Mouse (Mus musculus): Measurements from ENCODE around the gene Fcrl5.

DNA sequence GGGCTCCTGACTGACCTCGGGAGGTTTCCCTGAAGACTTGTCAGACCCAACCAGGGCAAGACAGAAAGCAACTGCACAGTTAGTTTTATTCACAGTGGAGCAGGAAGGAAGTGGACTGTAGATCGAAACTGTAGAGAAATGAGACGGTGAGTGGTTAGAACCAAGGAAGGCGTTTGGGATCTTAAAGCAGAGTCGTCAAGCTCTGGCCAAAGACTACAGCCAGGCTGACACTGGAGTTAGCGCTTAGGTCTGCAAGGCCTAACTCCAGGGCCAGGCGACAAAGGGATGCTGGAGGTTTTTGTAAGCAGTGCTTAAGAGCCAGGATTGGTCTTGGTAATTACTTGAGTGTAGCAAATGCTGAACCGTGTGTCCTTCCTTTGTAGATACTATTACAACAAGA is 93.3 kb downstream of the Fcrl5 start:
- TF ChIP-seq POLR2A (IDR thresholded peaks at IDR 0.05; ENCODE audit: borderline replicate concordance, control insufficient read depth, low read depth, low read length) (no peak), CTCF (IDR thresholded peaks at IDR 0.05; ENCODE audit: control insufficient read depth, insufficient read depth, low read length) (no peak)

All from bone marrow, adult 2 months (tissue).